Mouse (Mus musculus): Measurements from ENCODE around the gene Rhbdf1.

Rhbdf1 gene

DNA sequence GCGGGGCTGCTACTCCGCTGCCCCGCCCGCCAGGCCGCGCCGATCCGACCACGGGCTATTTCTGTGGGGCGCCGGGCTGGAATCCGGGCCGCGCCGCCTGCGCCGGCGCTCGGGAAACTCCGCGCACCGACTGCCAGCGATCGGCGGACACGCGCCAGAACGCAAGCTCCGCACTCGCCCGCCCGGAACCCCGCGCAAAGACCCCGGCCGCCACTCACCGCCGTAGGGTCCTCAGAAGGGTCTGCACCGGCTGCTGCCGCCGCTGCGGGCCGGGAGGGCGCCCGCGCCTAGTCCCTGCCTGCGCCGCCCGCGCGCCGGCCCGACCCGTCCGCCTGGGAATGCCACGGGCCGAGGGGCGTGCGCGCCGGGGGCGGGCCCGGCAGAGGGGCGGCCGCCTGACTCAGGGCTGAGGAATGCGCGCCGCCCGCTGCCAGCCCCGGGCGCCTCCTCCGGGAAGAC, at the start of gene Rhbdf1:
Rhbdf1 (minus strand) TSS at position 350 of the 459 bp plus-strand sequence.
- in situ Hi-C loops (cut with MboI; ENCODE audit: low sequenced_read_pairs): no loop called here

DNA sequence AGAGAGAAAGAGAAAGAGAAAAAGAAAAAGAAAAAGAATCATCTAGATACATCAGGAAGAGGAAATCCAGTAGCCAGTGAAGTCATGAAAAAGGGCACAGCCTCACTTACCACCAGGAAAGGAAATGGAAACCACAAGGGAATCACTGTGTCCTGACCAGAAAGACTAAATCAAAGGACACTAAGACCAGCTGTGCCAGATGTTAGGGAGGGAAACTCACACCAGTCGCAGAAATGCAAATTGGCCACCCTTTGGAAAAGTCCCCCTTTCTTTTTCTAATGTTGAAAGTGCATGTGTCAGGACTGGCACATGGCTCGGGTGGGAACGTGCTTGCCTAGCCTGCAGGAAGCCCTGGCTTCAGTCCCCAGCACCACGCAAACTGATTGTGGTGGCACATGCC, 49.1 kb upstream of the Rhbdf1 start:
- in situ Hi-C loops (cut with MboI; ENCODE audit: low sequenced_read_pairs): no loop called here

DNA sequence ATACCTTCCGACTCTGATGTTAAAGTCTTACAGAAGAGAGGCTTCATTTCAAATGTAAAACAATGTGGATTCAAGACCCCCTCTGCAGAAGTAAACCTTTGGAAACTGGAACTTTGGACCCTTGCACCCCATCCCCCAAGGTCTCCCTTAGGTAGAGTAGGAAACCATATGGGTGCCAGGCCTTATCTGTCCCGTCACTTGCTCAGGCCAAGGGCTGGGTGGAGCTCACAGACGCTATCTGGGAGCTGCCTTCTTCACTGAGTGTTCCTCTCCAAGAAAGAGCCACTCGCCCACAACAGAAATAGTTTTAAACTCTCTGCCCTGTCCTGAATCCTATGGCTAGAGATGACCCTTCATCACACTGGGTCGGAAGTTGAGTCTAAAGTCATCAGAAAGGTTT, 46.9 kb upstream of the Rhbdf1 start:
- in situ Hi-C loops (cut with MboI; ENCODE audit: low sequenced_read_pairs): no loop called here

DNA sequence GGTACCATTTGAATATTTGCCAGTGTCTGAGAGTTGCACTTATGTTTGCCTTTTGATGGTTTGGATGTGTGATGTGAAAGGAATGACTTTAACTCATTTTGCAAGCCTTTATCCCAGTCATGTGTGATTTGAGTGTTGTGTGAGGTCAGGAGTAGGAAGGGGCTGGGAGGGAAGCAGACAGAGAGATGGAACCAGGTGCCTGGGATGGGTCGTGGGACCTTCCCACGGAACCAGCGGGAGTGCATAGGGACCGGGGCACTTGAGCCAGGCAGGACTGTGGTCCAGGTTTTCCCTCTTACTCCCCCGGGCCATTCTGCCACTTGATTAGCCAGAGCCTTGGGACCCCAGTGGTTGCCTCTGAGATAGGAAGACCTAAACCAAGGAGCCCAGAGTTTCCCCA, 45.9 kb upstream of the Rhbdf1 start:
- in situ Hi-C loops (cut with MboI; ENCODE audit: low sequenced_read_pairs): no loop called here

DNA sequence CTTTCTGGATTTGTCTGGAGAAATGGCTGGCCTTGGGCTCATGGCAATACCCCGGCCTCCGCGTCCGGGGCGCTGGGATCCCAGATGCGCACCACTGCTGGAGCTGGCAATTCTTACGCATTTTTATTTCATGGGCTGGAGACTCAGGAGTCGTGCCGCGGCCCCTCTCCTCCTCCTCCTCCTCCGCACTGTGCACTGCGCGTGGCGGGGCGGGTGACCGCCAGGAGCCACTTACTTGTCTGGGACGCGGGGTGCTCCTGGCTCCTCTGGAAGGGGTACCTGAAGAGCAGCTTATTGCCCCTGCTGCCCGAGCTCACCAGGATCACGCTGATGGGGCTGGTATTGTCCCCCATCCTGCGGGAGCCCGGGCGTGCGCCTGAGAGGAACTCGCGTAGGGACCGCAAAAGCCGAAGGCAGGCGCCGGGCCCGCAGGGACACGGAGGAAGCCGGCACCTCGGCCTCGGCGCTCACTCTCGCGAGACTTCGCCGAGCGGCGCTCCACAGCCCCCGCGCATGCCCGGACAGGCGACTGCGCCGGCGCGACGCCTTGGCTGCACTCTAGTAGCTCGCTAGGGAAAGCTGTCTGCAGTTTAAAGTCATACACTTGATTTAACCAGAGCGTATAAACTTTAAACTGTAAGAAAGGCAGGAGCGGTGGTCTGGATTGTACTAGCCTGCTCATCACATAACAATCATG, 45.2 kb upstream of the Rhbdf1 start, which contains the start of gene Nprl3:
Nprl3 (minus strand) TSS at position 520 of the 697 bp plus-strand sequence.
- in situ Hi-C loops (cut with MboI; ENCODE audit: low sequenced_read_pairs): no loop called here

DNA sequence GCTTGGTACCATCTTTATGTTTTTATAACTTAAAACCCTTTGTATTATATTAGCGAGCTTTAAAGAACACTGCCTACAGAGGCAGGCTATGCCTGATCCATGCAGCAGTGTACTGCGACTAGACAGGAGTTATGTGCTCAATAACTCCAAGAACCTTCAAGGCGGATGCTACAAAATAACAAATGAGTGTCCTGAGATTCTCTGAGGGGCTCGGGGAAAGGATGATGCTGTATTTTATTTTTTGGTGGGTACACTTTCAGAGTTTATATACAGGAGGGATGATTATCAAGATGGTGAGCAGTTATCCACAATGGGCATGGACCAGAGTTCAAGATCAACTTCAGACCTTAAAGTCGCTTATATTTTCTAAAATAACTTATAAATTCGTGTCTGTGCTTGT, 44.7 kb upstream of the Rhbdf1 start:
- in situ Hi-C loops (cut with MboI; ENCODE audit: low sequenced_read_pairs): no loop called here

DNA sequence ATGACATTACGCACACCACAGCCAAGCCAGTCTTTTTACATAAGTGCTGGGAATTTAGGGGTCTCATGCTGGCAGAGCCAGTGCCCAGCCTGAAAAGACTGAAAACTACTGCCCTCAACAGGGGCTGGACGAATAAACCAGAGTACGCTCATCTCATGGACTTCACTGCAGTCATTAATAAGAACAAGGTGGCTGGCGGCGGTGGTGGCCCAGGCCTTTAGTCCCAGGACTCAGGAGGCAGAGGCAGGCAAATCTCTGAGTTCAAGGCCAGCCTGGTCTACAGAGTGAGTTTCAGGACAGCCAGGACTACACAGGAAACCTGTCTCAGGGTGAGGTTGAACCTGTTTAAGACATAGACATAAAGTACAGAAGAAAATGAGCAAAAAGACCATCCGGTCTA, 44.1 kb upstream of the Rhbdf1 start:
- in situ Hi-C loops (cut with MboI; ENCODE audit: low sequenced_read_pairs): no loop called here

DNA sequence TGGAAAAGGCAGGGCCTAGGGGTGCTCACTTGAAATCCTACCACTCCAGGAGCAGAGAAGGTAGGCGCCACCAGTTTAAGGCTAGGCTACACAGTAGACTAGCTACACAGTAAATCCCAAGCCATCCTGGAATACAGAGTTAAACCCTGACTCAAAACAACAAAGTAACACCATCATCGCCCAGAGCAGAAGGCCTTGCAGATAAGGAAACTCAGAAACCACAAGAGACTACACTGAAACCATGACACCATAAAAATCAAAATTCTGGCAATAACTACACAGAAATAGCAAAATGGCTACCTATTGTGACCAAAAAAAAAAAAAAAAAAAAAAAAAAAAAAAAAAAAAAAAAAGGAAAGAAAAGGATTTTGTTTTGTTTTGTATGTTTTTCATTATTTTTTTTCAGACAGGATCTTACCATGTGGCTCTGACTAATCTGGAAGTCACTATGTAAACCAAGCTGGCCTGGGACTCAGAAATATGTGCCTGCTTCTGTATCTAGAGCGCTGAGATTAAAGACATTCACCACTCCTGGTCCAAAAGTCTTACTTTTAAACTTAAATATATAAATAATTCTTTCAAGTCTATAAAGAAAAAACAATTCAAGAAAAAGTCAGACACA, 43.1 kb upstream of the Rhbdf1 start:
- in situ Hi-C loops (cut with MboI; ENCODE audit: low sequenced_read_pairs): no loop called here

DNA sequence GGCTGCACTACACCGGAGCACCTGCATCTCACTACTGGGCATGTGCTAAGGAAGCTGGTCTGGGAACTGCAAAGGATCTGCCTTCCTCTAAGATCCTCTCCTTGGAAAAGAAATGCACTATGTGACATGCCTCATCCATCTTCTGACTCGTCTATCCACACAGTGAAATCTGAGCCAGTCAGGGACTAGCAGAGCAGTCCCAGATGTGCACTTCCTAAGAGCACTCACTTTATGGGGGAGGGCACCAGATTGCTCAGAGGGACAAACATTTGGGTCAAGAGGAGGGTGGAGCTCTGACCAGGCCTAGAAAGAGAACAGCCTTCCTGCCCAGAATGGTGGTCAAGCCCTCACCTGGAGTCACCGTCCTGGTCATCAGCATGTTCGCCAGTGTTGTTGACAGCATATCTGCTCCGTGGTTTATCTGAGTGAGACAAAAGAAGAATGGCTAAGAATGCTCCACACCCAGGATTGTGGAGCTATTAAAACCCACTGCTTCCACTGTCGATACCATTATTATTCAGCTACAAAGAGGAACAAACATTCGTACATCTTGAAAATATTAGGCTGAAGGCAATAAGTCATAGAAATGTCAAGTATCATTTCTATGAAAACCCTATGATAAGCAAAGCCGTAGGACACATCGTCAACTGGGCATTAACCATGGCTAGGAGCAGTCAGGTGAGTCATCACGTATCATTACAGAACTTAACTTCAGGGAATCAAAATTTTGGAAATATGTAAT, 40.7 kb upstream of the Rhbdf1 start:
- in situ Hi-C loops (cut with MboI; ENCODE audit: low sequenced_read_pairs): no loop called here

DNA sequence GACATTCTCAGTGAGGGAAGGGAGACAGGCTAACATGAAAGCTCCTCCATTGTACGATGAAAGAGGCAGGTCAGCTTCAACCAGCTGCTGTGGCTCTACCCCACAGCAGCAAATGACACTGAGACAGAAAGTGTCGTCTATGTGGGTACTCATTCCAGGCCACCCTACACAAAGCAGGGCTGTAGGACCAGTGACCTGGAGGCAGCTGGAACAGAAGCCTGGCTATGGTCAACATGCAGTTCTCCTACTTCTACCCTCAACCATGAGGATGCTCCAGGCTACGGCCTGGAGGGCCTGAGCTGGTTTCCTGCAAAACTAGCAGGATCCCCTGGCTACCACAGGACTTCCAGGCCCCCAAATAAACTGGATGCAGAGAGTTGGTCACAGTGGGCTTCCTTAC, 34.5 kb upstream of the Rhbdf1 start:
- in situ Hi-C loops (cut with MboI; ENCODE audit: low sequenced_read_pairs): no loop called here

DNA sequence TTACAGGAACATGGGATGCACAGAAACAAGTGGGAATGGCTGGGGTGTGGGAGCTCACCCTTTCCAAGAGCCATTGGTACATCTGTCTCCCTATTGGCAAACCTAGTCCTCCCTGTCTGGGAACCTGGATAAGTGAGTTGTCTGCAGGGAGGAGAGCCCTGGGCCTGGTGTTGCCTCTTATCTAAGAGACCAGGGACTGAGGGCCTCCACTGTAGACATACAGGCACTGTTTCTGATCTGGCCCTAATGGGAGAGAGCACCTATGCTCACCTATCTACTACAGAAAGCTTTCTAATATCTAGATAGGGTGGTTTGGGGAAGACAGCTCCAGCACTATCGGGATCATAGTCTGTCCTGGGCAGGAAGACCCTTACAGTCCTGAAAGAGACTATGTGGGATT, 34.0 kb upstream of the Rhbdf1 start:
- in situ Hi-C loops (cut with MboI; ENCODE audit: low sequenced_read_pairs): no loop called here

DNA sequence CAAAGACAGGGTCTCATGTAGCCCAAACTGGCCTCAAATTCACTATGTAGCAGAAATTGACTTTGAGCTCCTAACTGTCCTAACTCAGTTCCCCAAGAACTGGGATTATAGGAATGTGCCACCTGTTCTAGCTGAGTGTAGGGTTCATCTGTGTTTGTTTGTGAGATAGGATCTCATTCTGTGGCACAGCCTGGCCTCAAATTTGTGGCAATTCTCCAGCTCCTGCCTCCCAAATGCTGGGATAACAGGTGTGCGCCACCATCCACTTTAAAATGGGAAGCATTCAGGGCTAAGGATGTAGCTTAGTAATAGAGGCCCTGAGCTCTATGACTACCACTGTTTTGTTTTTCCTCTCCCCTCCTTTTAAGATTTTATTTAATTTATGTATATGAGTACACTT, 31.0 kb upstream of the Rhbdf1 start:
- in situ Hi-C loops (cut with MboI; ENCODE audit: low sequenced_read_pairs): no loop called here

DNA sequence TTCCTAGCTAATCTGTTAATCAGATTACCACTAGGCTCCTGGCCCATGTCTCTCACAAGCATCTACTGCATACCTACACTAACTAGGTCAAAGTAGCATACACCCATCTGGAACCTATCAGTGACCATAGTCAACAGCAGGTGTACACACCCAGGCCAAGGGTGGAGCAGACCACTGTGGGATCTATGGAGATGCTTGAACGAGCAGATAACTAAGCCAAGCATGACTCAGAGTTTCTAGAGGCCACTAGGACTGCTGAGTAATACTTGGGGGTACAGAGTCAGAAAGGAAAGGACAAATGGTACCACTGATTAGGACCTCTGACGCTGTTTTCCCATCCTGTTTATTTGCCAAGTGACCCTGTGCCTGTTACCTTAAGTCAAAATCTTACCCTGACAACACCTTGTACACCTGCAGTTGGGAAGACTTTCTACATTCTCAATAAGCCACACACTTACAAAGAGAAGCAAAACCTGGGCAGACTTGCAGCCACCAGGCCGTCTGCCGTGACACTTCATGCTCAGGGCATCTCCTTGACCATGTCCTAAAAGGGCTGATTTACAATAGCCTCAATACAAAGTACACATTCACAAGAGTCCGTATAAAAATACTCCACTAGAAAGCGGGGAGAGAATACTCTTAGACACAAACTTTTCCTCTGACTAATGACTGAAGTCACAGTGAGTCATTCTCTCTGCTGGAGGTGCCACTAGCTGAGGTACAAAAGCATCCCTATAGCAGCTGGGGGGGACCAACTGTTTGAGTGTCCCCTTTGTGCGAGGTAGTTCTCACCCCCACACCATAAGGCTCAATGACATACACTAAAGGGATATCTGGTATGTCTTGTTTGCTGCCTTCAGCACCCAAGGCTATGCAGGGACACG, 29.0 kb upstream of the Rhbdf1 start:
- in situ Hi-C loops (cut with MboI; ENCODE audit: low sequenced_read_pairs): no loop called here

DNA sequence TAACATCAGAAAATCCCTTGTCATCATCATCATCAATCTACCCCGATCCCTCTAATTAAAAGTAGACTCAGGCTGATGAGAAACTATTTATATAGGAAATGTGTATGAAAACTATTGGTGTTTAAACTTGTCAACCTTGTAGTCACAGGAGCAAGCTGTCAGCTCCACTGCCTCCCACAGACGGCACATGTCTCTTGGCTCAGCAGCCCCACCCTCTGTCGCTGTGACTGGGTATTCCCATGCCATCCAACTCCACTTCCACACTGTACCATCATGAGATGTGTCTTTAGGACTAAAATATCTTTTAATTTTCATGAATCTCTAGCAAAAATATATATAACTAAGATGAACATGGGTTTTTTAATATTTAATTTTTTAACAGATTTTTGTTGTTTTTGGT, 26.2 kb upstream of the Rhbdf1 start:
- in situ Hi-C loops (cut with MboI; ENCODE audit: low sequenced_read_pairs): no loop called here

DNA sequence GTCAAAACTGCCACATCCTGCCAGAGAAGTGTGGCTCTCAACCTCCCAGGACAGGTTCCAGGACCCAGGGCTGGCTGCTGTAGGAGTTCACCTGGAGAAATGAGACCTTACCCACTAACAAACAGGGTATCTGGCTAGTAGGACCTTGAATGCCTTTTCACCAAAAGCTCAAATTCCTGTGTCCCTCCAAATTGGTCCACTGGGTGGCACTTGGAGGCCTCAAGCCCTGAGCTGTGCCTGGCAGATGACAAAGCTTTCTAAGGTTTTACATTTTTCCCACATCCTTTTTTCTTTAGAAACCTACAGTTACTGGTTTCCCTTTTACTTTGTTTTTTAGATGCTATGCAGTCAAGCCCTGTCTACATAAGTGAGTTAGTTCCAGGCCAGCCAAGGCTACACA, 25.0 kb upstream of the Rhbdf1 start:
- in situ Hi-C loops (cut with MboI; ENCODE audit: low sequenced_read_pairs): no loop called here

DNA sequence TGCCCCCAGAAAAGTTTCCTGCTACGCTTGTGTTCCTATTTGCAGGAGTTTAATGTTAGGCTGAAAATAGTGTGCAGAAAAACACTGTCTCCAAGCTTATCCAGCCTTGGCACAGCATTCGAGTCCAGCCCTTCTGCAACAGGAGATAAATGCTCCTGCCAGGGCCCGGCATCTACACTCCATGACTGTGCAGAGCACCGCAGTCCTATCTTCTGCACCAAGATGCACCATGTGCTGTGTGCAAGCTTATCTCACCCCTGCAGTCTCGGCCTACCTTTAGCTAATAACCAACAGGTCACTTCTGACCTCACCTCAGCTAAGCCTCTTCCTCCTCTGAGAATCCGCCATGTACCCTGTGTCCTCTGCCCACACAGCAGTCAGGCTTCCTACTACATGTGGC, 23.5 kb upstream of the Rhbdf1 start:
- in situ Hi-C loops (cut with MboI; ENCODE audit: low sequenced_read_pairs): no loop called here

DNA sequence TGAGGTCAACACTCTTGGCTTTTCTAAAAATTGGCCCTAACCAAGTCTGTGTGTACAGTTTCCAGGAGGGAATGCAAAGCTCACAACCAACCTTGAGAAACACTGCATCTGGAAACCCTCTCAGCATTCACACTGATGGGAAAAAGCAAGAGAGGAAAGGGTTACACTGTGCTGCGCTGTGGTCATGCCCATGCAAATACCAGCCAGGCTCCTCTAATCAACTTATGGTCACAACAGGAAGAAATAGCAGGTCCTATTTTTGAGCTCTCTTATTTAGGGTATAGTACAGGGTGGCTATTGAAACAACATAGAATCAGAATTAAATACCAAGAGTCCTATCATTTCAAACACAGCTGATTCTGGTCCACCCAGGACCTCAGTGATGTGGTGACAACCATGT, 22.5 kb upstream of the Rhbdf1 start:
- in situ Hi-C loops (cut with MboI; ENCODE audit: low sequenced_read_pairs): no loop called here

DNA sequence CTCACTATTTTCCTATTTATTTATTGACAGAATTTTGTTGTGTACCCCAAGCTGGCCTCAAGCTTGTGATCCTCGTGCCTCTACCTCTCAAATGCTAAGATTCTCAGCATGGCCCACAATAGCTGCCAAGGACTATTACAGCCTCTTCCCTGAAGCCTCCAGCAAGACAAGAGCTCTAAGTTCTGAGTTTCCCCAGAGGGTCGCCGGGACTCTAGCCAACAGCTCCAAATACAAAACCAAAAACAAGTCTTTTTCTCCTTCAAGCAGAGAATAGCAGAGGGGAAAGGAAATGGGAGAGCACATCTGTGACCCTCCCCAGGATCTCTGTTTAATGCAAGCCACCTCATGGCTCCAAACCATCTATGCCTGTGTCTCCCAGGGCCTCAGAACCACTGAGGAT, 22.0 kb upstream of the Rhbdf1 start:
- in situ Hi-C loops (cut with MboI; ENCODE audit: low sequenced_read_pairs): no loop called here

DNA sequence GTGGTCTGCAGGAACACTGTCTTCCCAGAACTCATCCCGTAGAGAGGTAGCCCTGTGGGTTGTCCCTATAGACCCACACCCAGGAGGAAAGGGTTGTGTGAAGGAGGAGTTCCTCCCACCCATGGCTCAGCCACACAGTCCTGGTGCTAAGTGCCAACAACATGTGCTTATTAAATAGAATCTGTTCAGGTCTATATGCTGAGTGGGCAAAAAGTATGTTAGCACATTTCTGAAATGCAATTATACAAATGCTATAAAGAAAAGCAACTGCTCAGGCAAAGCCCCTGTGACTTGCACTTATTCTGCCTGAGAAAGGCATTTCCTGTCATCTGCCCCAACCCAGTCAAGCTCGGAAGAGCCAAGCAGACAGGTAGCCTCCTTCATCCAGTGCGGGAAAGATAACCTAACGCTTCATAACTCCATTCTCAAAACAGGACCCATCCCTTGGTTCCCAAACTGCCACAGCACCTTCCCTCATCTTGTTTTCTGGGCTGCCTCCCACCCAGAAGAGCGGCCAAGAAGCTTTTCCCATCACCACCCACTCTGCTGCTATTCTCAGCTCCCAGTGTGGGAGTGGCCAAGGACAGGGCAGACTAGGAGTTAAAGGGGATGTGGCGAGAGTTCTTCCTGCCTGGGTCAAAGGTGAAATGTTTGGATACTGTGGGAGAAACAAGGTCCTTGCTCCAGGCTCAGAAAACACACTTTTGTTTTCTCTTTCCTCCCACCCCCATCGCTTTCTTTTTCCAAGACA, 21.3 kb upstream of the Rhbdf1 start:
- in situ Hi-C loops (cut with MboI; ENCODE audit: low sequenced_read_pairs): no loop called here

DNA sequence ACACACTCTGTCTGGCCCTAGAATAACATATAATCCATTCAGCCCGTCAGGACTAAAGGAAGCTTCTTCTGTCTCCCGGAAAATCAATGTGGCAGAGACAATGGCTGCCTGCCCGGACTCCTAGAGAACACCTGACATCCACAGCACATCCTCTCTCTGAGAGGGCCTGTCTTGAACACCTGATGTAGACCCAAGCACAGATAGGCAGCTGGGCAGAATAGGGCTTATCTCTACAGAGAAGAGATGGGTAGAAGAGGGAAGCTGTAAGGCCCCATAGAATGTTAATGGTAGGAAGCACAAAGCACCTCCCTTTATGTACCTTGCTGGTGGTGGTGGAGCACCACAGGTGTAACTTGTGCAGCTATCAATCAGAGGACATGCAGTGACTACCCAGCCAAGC, 20.1 kb upstream of the Rhbdf1 start:
- in situ Hi-C loops (cut with MboI; ENCODE audit: low sequenced_read_pairs): no loop called here

Data from CH12F3 (cell line).